Mouse (Mus musculus): ENCODE data around the gene Vmn2r63. TPM values are rescaled to one million over a fixed set of nuclear protein-coding genes. Genes with fewer than 3 reads are reported as not detected.
"Not testable (repeated sequence)": the region's sequence is repeated elsewhere in the genome, so short reads cannot be mapped to it uniquely, and the experiment has no call there.

The Vmn2r63 gene
- not detected for total RNA-seq (2022)

DNA sequence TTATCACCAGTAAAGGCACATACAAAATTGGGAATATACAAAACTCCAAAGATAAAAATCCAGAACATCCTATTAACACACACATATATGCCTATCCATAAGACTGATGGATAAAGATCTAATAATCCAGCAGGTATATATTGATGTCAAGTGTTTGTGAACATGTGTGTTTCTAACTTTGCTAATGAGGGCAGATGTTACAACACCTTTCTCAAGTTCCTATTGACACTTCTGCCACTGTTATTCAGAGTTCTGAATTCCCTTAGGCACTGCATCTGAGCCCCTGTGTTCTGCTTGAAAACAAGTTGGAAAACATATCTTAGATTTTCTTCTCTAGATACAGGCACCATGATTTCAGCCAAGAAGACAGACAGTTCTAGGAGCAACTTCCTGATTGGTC lies at the start of gene Vmn2r63:
Gene Vmn2r63, minus strand, starts transcription at position 101 of the 400 bp plus-strand sequence.
- not testable (repeated sequence) for DNase-seq (ENCODE audit: low spot score in 2 of 2)

- DNase-seq (ENCODE audit: low spot score in 2 of 2) = no peak
Observed at GRCm38 (mm10) chr7:42980739-42981138, 47.1 kb upstream of the Vmn2r63 start.

- DNase-seq (ENCODE audit: low spot score in 2 of 2) = no peak
Observed at GRCm38 (mm10) chr7:42980098-42980497, 46.5 kb upstream of the Vmn2r63 start.

DNA sequence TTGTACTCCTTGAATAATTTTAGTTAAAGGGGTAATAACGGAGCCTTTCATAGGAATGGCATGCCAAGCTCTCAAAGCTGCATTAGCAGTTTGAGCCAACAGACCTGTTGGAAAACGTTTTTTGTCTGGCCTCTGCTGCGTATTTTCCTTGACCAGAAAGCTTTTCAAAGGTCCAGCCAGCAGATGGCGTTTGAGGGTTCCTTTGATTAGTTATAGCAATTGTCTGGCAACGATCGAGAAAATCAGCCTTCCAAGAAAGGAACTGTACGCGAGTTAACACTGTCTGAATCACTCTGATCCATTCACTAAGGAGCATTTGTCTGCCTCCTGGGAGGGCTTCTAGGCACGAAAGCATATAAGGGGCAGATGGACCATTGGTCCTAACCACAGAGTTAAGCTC lies 31.6 kb upstream of the Vmn2r63 start:
- no peak for DNase-seq (ENCODE audit: low spot score in 2 of 2)

DNA sequence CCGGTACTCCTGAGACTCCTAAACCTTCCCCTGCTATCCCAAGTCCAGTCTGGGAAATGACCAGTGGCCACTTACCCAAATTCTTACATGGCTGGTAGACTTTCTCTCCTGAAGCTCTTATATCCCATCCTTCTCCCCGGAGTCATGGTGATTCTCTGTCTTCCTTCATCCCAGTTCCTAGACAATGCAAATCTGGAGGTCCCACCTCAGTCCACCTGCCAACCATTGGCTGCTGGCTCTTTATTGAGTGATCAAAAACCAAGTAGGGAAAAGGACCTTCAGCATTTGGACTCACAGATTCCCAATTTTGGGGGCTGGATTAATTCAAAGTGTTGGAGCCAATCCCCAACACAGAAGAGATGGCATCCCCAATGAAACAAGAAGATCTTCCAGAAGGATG lies 35.6 kb downstream of the Vmn2r63 start:
- not testable (repeated sequence) for DNase-seq (ENCODE audit: low spot score in 2 of 2)

DNA sequence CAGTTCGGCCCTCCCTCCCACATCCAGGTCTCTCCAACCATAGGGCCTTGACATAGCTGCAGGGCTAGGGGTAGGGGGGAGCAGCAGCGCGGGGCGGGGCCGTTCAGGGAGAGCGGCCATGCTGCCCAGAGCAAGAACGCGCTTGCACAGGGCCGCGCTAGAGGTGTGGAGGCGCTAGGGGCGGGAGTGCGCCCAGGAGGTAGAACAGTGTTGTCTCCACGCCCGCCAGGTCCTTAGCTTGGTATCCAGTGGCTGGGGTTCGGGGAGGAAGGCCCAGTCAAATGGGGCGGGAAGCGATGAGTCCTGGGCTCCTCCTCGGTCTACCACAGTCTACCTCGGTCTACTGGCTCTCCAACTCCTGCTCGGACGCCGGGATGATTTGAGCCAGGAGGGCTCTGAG lies 55.5 kb downstream of the Vmn2r63 start:
- no peak for DNase-seq (ENCODE audit: low spot score in 2 of 2)

DNA sequence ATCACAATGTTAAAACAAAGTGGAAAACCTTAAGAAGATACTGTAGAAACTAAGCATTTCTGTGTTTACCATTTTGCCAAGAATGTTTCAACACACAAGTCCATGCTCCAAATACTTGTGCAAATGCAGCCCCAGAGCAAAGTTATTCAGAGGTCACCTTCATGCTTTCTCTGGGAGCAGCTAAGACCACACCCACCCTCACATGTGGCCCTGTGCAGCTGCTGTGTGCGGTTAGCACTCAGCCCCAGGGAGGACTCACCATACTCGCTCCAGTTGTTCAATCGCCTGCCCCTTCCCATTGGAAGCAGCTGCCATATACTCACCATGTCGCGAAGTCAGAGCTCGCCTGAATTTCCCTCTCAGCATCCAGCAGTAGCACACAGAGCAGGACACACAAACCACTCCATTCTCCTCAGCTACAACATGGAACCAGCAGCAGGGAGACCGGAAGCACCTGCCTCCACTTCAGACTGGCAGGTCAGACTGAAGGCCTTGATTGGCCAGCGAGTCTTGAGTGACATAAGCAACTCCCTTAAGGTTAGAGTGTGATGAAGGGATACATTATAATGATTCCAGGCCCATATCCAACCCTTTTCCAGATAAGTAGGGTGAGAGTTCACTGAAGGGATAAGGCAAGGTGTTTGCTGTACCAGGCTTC lies 66.7 kb downstream of the Vmn2r63 start, which contains the start of gene Gm2381:
Gene Gm2381, minus strand, starts transcription at position 434 of the 658 bp plus-strand sequence.
- DNase-seq (ENCODE audit: low spot score in 2 of 2) = not testable (repeated sequence)

Small RNAs within 50 kb of the gene (microRNA-seq; reads per million reads assigned to microRNA genes)
- not detected for gene Gm23256

Other genes with a start within 250 kb of the Vmn2r63 start
- 1 to 10 TPM; 4.6 to 5.4 (median 5.0) TPM for gene Zfp975, start 241.1 kb downstream of the Vmn2r63 start, total RNA-seq (2022)
- gene Gm17067, start 206.8 kb downstream of the Vmn2r63 start, total RNA-seq (2022) = not detected
- not detected for gene Vmn2r62, start 140.3 kb downstream of the Vmn2r63 start, total RNA-seq (2022)
- under 1 TPM in 2 of 4 experiments, not detected in 2; 0.07 to 0.11 TPM for gene Gm2381, start 66.6 kb downstream of the Vmn2r63 start, total RNA-seq (2022)
- gene Gm9268, start 84.9 kb upstream of the Vmn2r63 start, total RNA-seq (2022) = not detected
- not detected for gene Zfp936, start 180.4 kb upstream of the Vmn2r63 start, total RNA-seq (2022)

Measured in gastrocnemius, adult 8-10 months (tissue).